Mouse (Mus musculus) stomach, postnatal 0 days (tissue): ENCODE results near the gene Foxa3.

Experiments used
- CTCF ChIP-seq: IDR thresholded peaks from 2 replicates; pipeline ENCODE4 v1.5.1; 2016; ENCODE audit warnings: antibody characterized with exemption, low read depth, mild to moderate bottlenecking, moderate library complexity
- EP300 ChIP-seq: optimal IDR thresholded peaks from 2 replicates; pipeline ENCODE3; 2016; ENCODE audit warnings: antibody characterized with exemption

DNA sequence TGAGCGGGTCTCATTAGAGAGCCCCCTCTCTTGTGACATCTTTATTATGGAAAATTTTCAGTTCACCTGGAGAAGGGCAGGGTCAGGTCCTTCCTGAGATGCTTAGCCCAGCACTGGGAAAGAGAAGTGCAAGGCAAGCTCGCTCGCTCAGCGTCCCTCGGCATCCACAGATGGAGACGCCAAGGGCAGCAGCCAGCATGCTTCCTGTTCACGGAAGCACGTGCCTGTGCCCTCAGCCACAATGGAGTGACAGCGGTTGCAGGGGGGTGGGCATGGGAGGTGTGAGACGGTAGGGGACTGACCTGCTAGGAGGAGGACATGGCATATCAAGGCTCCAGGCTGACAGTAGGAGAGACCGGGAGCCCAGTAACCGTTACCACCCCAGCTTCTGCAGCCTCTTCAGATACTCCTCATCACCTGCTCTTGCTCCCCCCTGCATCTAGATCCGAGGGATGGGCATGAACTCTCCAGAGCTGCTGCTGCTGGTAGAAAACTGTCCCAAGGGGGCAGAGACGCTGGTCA, 24.7 kb upstream of the Foxa3 start:
- TF ChIP-seq CTCF (no peak), EP300 (no peak)
